Mouse (Mus musculus) stomach, postnatal 0 days (tissue): ENCODE data around the gene Iqcf3. TPM values are rescaled to one million over a fixed set of nuclear protein-coding genes. Genes with fewer than 3 reads are reported as not detected.
A peak's percentile ranks its signal among the peaks of the same experiment; 100 is the strongest.

ENCODE experiments used
- ATAC-seq: fragments of 200-750 bp; cut with Nextera tagmentation; 2 replicates; pipeline ENCODE4 v1.8.0; 2017; ENCODE audit not compliant: low FRiP score, low TSS enrichment
- DNase-seq: peaks from one replicate; pipeline ENCODE4 v3.0.0-alpha.2; 2016; ENCODE audit warnings: low spot score
- H3K27ac ChIP-seq: fragments of 300-500 bp; sonication (generic); replicated peaks from 2 replicates; pipeline ENCODE4 v1.5.1; 2014; ENCODE audit warnings: mild to moderate bottlenecking, control low read depth
- H3K27me3 ChIP-seq: fragments of 300-500 bp; sonication (generic); 2 replicates; pipeline ENCODE4 v1.6.1; 2014; ENCODE audit warnings: low read length; ENCODE audit not compliant: control insufficient read depth, insufficient read depth
- H3K36me3 ChIP-seq: fragments of 300-500 bp; sonication (generic); 2 replicates; pipeline ENCODE4 v1.6.1; 2014; ENCODE audit warnings: low read length, mixed read lengths; ENCODE audit not compliant: control insufficient read depth, insufficient read depth
- H3K4me1 ChIP-seq: fragments of 300-500 bp; sonication (generic); replicated peaks from 2 replicates; pipeline ENCODE4 v1.6.1; 2014; ENCODE audit warnings: antibody characterized with exemption; ENCODE audit not compliant: control insufficient read depth, insufficient read depth
- H3K4me2 ChIP-seq: fragments of 300-500 bp; sonication (generic); replicated peaks from 2 replicates; pipeline ENCODE4 v1.6.1; 2014; ENCODE audit warnings: low read depth, mild to moderate bottlenecking, control low read depth, moderate library complexity
- H3K4me3 ChIP-seq: fragments of 300-500 bp; sonication (generic); 2 replicates; pipeline ENCODE4 v1.5.1; 2014; ENCODE audit warnings: low read depth, low read length, control low read depth
- H3K9ac ChIP-seq: fragments of 300-500 bp; sonication (generic); 2 replicates; pipeline ENCODE4 v1.6.1; 2014; ENCODE audit warnings: mild to moderate bottlenecking, low read length, control low read depth, mixed read lengths
- H3K9me3 ChIP-seq: fragments of 300-500 bp; sonication (generic); 2 replicates; pipeline ENCODE4 v1.6.1; 2016; ENCODE audit warnings: low read length; ENCODE audit not compliant: control insufficient read depth
- CTCF ChIP-seq: IDR thresholded peaks from 2 replicates; pipeline ENCODE4 v1.5.1; 2016; ENCODE audit warnings: antibody characterized with exemption, low read depth, mild to moderate bottlenecking, moderate library complexity
- EP300 ChIP-seq: optimal IDR thresholded peaks from 2 replicates; pipeline ENCODE3; 2016; ENCODE audit warnings: antibody characterized with exemption
- whole genome bisulfite sequencing: fragments of 180-500 bp; shearing (Covaris S2); extraction: QIAGEN DNeasy Blood & Tissue Kit; methylation state at CpG from one replicate; pipeline ENCODE4 v1.1.7; 2014; 5-methylcytosine and 5-hydroxymethylcytosine counted together
- polyA plus RNA-seq: library from polyadenylated mRNA; unstranded; fragments of >200 nt; fragmentation: Nextera tagmentation; extraction: Ambion mirVana; gene quantifications from 2 replicates; pipeline ENCODE4 v1.2.1, GENCODE M21; 2015

Gene Iqcf3
- polyA plus RNA-seq, 1 experiment from 2014 or later, result not detected

GRCm38 (mm10) chr9:106469317-106469716, 92.1 kb downstream of the Iqcf3 start:
- DNase-seq (no peak), ATAC-seq (no peak)
- Histone ChIP-seq H3K9me3 (no peaks in the 10 kb centered on the region), H3K27me3 (peaks cover 2% of the 10 kb centered on the region; the same call in 1 of the 2 replicates), H3K4me2 (no peak overlapping the region), H3K4me1 (peaks cover 4% of the 10 kb centered on the region; the same call in 1 of the 2 replicates), H3K9ac (no peak overlapping the region), H3K36me3 (no peaks in the 10 kb centered on the region), H3K27ac (no peak overlapping the region), H3K4me3 (no peak overlapping the region)
- WGBS, result 56% methylated on average over 6 of the region's 6 CpGs
- no peak for TF ChIP-seq EP300
- peak; percentile 43 for TF ChIP-seq CTCF

- no peak overlapping the region for H3K4me2 ChIP-seq
- no peak overlapping the region for H3K9ac ChIP-seq
- no peaks in the 10 kb centered on the region for H3K9me3 ChIP-seq
- TF ChIP-seq CTCF (no peak), EP300 (no peak)
- no peak overlapping the region for H3K4me3 ChIP-seq
- H3K27ac ChIP-seq, result no peak overlapping the region
- DNase-seq, result no peak
- H3K36me3 ChIP-seq, result no peaks in the 10 kb centered on the region
- peaks cover 4% of the 10 kb centered on the region; the same call in 1 of the 2 replicates for H3K4me1 ChIP-seq
- 91% methylated on average over 7 of the region's 7 CpGs for WGBS
- H3K27me3 ChIP-seq, result peaks cover 2% of the 10 kb centered on the region; the same call in 1 of the 2 replicates
- ATAC-seq, result no peak
Measured at GRCm38 (mm10) chr9:106467746-106468145, 93.7 kb downstream of the Iqcf3 start.

- peaks cover 3% of the 10 kb centered on the region; the same call in 1 of the 2 replicates for H3K4me1 ChIP-seq
- DNase-seq (no peak), ATAC-seq (no peak)
- no peak overlapping the region for H3K9ac ChIP-seq
- H3K4me3 ChIP-seq, result no peak overlapping the region
- no peaks in the 10 kb centered on the region for H3K9me3 ChIP-seq
- 85% methylated on average over 6 of the region's 6 CpGs for WGBS
- no peak overlapping the region for H3K27ac ChIP-seq
- TF ChIP-seq CTCF (no peak), EP300 (no peak)
- no peaks in the 10 kb centered on the region for H3K36me3 ChIP-seq
- no peak overlapping the region for H3K4me2 ChIP-seq
- H3K27me3 ChIP-seq, result peaks cover 2% of the 10 kb centered on the region; the same call in 1 of the 2 replicates
Measured at GRCm38 (mm10) chr9:106466721-106467120, 94.7 kb downstream of the Iqcf3 start.

GRCm38 (mm10) chr9:106465571-106466200, 95.7 kb downstream of the Iqcf3 start, which contains the start of gene Gpr62:
Gpr62 (minus strand) TSS chr9:106465938.
- Histone ChIP-seq H3K4me3 (peak within 1 kb of the TSS; percentile 55), H3K27me3 (peaks cover 2% of the 10 kb centered on the region; the same call in 1 of the 2 replicates), H3K4me2 (peak within 1 kb of the TSS; percentile 99), H3K9ac (peak within 1 kb of the TSS; percentile 59), H3K36me3 (no peaks in the 10 kb centered on the region), H3K27ac (no peak within 1 kb of the TSS), H3K9me3 (no peaks in the 10 kb centered on the region), H3K4me1 (no peaks in the 10 kb centered on the region)
- TF ChIP-seq CTCF (no peak), EP300 (no peak)
- no peak for DNase-seq
- 38% methylated on average over 26 of the region's 26 CpGs for WGBS
- ATAC-seq, result no peak

GRCm38 (mm10) chr9:106464751-106465541, 96.5 kb downstream of the Iqcf3 start:
- ATAC-seq, result peak; percentile 58
- Histone ChIP-seq H3K9me3 (no peaks in the 10 kb centered on the region), H3K27me3 (peaks cover 2% of the 10 kb centered on the region; the same call in 1 of the 2 replicates), H3K4me3 (peak overlapping the region; percentile 55), H3K36me3 (no peaks in the 10 kb centered on the region), H3K9ac (peak overlapping the region; percentile 59), H3K27ac (no peak overlapping the region), H3K4me2 (peak overlapping the region; percentile 99), H3K4me1 (no peaks in the 10 kb centered on the region)
- DNase-seq, result peak; percentile 52
- 3% methylated on average over 72 of the region's 99 CpGs for WGBS
- TF ChIP-seq EP300 (no peak), CTCF (no peak; the same call in 1 of the 2 replicates)
